Mouse (Mus musculus): ENCODE measurements around the gene Tacr2.

DNA sequence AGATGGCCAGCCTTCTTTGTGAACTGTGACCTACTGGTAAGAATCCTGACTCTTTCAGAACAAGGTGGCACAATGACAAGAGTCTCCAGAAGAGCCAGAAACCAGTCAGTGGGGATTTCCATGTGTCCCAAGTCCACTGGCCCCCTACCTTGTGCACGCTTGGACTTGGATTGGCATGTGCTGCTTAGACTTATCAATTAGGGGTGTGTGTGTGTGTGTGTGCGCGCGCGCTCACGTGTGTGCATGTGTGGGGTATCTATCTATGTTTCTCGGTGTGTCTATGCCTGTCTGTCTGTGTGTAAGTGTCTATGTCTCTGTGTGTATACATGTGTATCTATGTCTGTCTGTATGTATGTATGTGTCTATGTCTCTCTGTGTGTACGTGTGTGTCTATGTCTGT lies 36.6 kb upstream of the Tacr2 start:
- TF ChIP-seq POLR2A (IDR thresholded peaks at IDR 0.05; ENCODE audit: borderline replicate concordance, control insufficient read depth, low read depth, low read length) (no peak), CTCF (IDR thresholded peaks at IDR 0.05; ENCODE audit: control insufficient read depth, insufficient read depth, low read length) (no peak)
